Mouse (Mus musculus) kidney, adult 2 months (tissue): ENCODE data around the gene Ndufs7. TPM values are rescaled to one million over a fixed set of nuclear protein-coding genes. Genes with fewer than 3 reads are reported as not detected.
A peak's percentile ranks its signal among the peaks of the same experiment; 100 is the strongest.

Experiments used
- DNase-seq: peaks from one replicate; pipeline ENCODE4 v3.0.0; 2021
- H3K27ac ChIP-seq: fragments of 200-500 bp; 2 replicates; pipeline ENCODE4 v1.5.1; 2012; ENCODE audit warnings: low read depth, low read length, control low read depth, inconsistent platforms; ENCODE audit not compliant: insufficient read depth
- H3K27me3 ChIP-seq: fragments of 200-500 bp; replicated peaks from 2 replicates; pipeline ENCODE4 v1.6.1; 2012; ENCODE audit warnings: mild to moderate bottlenecking, moderate library complexity, low read length, inconsistent platforms; ENCODE audit not compliant: control insufficient read depth, insufficient read depth
- H3K36me3 ChIP-seq: fragments of 200-500 bp; 2 replicates; pipeline ENCODE4 v1.6.1; 2012; ENCODE audit warnings: mild to moderate bottlenecking, moderate library complexity, low read length, inconsistent platforms; ENCODE audit not compliant: control insufficient read depth, insufficient read depth
- H3K4me1 ChIP-seq: fragments of 200-500 bp; 2 replicates; pipeline ENCODE4 v1.6.1; 2011; ENCODE audit warnings: low read length; ENCODE audit not compliant: control insufficient read depth, insufficient read depth
- H3K4me3 ChIP-seq: fragments of 200-500 bp; 2 replicates; pipeline ENCODE4 v1.5.1; 2011; ENCODE audit warnings: mild to moderate bottlenecking, low read depth, low read length, control low read depth; ENCODE audit not compliant: insufficient read depth
- CTCF ChIP-seq: fragments of 200-500 bp; conservative IDR thresholded peaks from 2 replicates; pipeline ENCODE4 v1.5.1; 2011; ENCODE audit warnings: low read depth, mild to moderate bottlenecking, control low read depth, low read length, moderate library complexity, mixed read lengths; ENCODE audit not compliant: insufficient read depth, insufficient read length
- POLR2A ChIP-seq: fragments of 200-500 bp; IDR thresholded peaks from one replicate; pipeline ENCODE4 v1.6.1; 2011; ENCODE audit warnings: low read depth, low read length, control low read depth
- WGBS: fragments of 180-500 bp; shearing (Covaris S2); methylation state at CpG from one replicate; pipeline ENCODE4 v1.1.7; 2018; 5-methylcytosine and 5-hydroxymethylcytosine counted together
- polyA plus RNA-seq: library from polyadenylated mRNA; depleted of rRNA; stranded (reverse); fragments of >200 nt; gene quantifications from 2 replicates; pipeline ENCODE4 v1.2.3, GENCODE M21; 2012

Ndufs7 gene
- polyA plus RNA-seq, 1 experiment = 1,001 TPM

DNA sequence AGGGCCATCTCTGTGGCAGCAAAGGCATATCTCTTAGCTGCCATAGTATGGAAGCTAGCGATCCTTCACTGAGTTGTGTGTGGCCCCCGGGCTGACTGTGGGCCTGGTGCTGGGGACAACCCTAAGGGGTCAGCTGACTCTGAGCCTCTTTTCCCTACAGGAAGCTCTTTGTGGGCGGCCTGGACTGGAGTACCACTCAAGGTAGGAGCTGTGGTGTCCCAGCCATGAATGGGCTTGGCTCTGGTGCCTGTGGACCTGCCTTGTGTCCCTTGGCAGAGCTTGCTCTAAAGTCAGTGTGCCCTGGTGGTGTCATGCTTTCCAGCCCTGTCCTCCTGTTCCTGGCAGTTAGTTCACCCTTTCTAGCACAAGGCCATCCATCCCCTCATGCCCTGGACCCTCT is 24.9 kb downstream of the Ndufs7 start:
- H3K27ac ChIP-seq = no peak overlapping the region
- 76% methylated on average over 3 of the region's 3 CpGs for WGBS
- no peaks in the 10 kb centered on the region for H3K27me3 ChIP-seq
- H3K4me3 ChIP-seq = no peak overlapping the region
- 0 out of 2 replicates have a peak, but pooled peaks cover 1% of the 10 kb centered on the region for H3K36me3 ChIP-seq
- H3K4me1 ChIP-seq = peaks cover 15% of the 10 kb centered on the region
- TF ChIP-seq CTCF (no peak), POLR2A (no peak)
- no peak for DNase-seq

DNA sequence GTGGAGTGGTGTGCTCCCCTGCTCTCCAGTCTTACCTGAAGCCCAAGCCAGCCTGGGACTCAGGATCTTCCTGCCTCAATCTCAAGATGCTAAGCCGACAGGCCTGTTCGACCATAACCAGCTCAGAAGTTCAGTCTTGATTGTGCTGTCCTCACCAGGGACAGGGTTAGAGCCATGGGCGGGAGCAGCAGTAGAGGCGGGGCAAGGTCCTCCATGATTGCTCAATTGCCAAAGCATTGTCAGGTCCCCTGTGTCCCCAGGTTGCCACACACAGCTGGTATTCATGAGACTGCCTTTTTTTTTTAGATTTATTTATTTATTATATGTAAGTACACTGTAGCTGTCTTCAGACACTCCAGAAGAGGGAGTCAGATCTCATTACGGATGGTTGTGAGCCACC is 27.3 kb downstream of the Ndufs7 start:
- Histone ChIP-seq H3K27me3 (no peaks in the 10 kb centered on the region), H3K36me3 (peaks cover 3% of the 10 kb centered on the region; the same call in 1 of the 2 replicates), H3K4me3 (no peak overlapping the region), H3K4me1 (peaks cover 8% of the 10 kb centered on the region), H3K27ac (no peak overlapping the region)
- no peak for DNase-seq
- 61% methylated on average over 5 of the region's 5 CpGs for WGBS
- TF ChIP-seq POLR2A (no peak), CTCF (no peak)

DNA sequence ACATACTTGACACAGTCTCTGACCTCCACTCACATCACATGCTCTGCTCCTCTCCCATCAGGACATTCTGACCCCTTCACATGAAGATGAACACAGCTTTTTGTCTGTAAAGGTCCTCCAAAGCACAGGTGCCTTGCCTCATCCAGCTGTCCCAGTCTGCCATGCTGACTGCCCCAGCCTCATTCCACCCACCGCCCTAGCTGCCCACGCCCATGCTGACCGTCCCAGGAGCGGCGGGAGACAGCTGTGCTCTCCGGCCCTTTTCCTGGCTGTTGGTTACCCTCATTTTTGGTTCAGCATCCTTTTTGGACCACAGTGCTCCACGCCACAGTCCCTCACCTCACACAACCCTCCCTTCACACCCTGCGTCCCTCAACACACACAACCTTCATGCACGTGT is 29.5 kb downstream of the Ndufs7 start:
- no peak for DNase-seq
- 87% methylated on average over 9 of the region's 9 CpGs for WGBS

DNA sequence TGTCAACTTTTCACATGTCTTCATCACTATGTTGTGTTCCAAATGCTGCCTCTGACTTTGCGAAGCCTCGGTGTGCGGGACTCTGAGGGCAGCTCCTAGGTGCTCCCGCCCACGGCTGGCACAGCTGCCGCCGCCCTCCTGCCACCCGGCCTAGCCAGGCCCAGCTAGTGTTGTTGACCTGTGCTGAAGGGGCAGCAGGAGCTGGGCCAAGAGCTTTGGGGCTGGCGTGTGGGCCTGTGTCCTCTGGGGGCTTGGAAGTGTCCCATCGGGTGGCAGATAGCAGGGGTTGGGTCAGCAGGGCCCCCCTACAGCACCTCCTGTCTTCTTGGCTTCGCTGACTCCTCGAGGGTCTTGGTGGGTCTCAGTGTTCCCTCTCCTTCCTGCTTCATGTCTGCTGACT is 30.4 kb downstream of the Ndufs7 start:
- no peak overlapping the region for H3K27ac ChIP-seq
- TF ChIP-seq CTCF = no peak
- no peak for TF ChIP-seq POLR2A
- no peak overlapping the region for H3K4me3 ChIP-seq
- peaks cover 22% of the 10 kb centered on the region for H3K4me1 ChIP-seq
- DNase-seq = no peak
- no peaks in the 10 kb centered on the region for H3K27me3 ChIP-seq
- peaks cover 4% of the 10 kb centered on the region; the same call in 1 of the 2 replicates for H3K36me3 ChIP-seq
- 66% methylated on average over 12 of the region's 12 CpGs for WGBS

More for the DNA sequence above, 29.5 kb downstream of the Ndufs7 start:
- Histone ChIP-seq H3K4me3 (no peak overlapping the region), H3K27me3 (no peaks in the 10 kb centered on the region), H3K27ac (no peak overlapping the region), H3K4me1 (peaks cover 22% of the 10 kb centered on the region), H3K36me3 (peaks cover 3% of the 10 kb centered on the region; the same call in 1 of the 2 replicates)
- TF ChIP-seq CTCF = no peak
- no peak for TF ChIP-seq POLR2A

DNA sequence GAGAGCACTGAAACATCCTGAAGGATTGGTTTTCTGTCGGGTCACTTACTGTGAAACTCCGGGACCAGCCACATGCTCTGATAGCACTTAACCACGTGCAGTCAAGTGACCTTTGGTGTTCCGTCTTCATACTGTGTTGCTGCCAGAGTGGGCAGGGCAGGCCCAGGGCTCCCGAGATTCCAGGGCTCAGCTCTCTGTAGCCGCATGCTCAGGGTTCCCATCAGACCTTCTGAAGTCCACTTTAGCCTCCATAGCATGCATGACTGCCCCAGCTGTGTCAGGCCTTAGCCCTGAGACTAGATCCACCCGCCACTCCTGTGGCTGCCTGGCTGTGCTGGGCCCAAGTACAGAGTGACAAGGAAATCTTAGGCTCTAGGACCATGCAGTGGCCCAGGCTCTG is 32.4 kb downstream of the Ndufs7 start:
- WGBS = 24% methylated on average over 7 of the region's 7 CpGs
- peak; percentile 96 for DNase-seq
- peaks cover 11% of the 10 kb centered on the region for H3K36me3 ChIP-seq

DNA sequence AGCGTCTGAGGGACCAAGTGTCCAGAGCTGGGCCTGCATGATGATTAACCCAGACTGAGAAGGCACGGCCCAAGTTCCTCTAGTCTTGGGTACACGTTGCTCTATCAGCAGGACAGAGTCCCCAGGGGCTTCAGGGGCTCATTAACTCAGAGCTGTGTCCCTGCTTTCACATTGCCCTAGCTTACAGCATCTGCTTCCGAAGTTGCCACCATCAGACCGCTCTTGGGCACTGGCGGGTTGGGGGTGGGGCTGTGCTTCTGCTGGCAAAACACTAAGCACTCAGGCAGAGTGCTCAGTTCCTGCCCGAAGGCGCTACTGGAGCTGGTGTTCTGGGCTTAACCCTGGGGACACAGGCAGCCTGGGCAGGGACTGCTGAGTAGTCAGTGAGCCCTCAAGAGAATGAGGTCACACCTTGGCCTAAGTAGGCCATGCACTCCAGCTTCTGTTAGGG is 33.0 kb downstream of the Ndufs7 start:
- peaks cover 12% of the 10 kb centered on the region for H3K36me3 ChIP-seq
- peak; percentile 83 for DNase-seq
- no peaks in the 10 kb centered on the region for H3K27me3 ChIP-seq
- H3K27ac ChIP-seq = peak overlapping the region; percentile 98
- 26% methylated on average over 8 of the region's 8 CpGs for WGBS
- H3K4me3 ChIP-seq = no peak overlapping the region
- no peak for TF ChIP-seq CTCF
- TF ChIP-seq POLR2A = no peak
- peaks cover 22% of the 10 kb centered on the region for H3K4me1 ChIP-seq

More for the DNA sequence above, 32.4 kb downstream of the Ndufs7 start:
- Histone ChIP-seq H3K27me3 (no peaks in the 10 kb centered on the region), H3K27ac (peak overlapping the region; percentile 98), H3K4me3 (no peak overlapping the region), H3K4me1 (peaks cover 22% of the 10 kb centered on the region)
- TF ChIP-seq CTCF = no peak
- TF ChIP-seq POLR2A = no peak

DNA sequence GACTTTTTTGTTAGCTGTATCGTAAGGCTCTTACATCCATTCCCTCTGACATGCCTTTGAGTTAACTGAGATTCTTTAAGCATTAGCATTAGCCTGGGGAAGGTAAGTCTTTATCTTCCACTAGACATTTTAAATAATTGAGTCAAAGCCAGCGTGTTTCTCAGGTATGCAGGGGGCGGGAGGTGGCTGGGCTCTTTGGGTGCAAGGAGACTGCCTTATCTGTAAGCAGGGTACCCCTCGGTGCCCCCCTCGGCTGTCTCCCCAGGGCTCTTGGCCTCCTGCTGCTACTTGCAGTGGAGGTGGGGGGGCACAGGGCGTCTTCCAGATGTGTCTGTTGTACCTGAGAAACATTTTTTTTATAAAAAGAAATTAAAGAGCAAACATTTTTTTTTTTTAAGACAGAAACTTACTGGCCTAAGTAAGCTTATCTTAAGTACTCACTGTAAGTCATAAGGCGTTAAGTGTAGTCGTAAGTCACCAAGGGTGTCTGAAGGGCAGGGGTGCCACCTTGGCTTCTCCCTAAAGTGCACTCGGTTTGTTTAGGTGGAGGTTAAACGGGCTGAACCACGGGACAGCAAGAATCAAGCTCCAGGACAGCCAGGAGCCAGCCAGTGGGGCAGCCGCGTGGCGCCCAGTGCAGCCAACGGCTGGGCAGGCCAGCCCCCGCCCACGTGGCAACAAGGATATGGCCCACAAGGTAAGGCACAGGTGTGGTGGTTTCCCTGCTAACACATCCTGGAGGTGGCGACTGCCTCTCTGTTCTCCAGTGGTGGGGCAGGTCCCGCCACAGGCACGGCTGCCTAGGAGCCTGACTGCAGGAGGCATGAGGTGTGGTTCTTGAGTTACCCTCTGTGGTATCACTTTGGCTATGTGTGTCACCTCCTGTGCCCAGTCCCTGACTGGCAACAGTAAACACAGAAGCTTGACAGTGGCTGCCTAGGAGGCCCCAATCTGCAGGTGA is 33.8 kb downstream of the Ndufs7 start:
- TF ChIP-seq CTCF = no peak
- TF ChIP-seq POLR2A = no peak
- no peaks in the 10 kb centered on the region for H3K27me3 ChIP-seq
- H3K36me3 ChIP-seq = peaks cover 12% of the 10 kb centered on the region
- DNase-seq = peak; percentile 40
- WGBS = 56% methylated on average over 20 of the region's 20 CpGs
- no peak overlapping the region for H3K4me3 ChIP-seq
- peaks cover 22% of the 10 kb centered on the region for H3K4me1 ChIP-seq
- H3K27ac ChIP-seq = peak overlapping the region; percentile 98
